Mouse (Mus musculus) neural tube, embryonic 14.5 days (tissue): Measurements from ENCODE around the gene BC025446. TPM values are rescaled to one million over a fixed set of nuclear protein-coding genes. Genes with fewer than 3 reads are reported as not detected.

Experiments used
- ATAC-seq: fragments of 200-750 bp; cut with Nextera tagmentation; 2 replicates; pipeline ENCODE4 v1.8.0; 2017; ENCODE audit warnings: low read depth, mild to moderate bottlenecking, moderate TSS enrichment, moderate library complexity
- H3K27ac ChIP-seq: fragments of 300-500 bp; sonication (generic); 2 replicates; pipeline ENCODE4 v1.5.1; 2014; ENCODE audit warnings: low read depth, mild to moderate bottlenecking, control low read depth, low read length, moderate library complexity, mixed read lengths
- H3K27me3 ChIP-seq: fragments of 300-500 bp; sonication (generic); 2 replicates; pipeline ENCODE4 v1.6.1; 2014; ENCODE audit warnings: low read length; ENCODE audit not compliant: control insufficient read depth, insufficient read depth
- H3K36me3 ChIP-seq: fragments of 300-500 bp; sonication (generic); 2 replicates; pipeline ENCODE4 v1.6.1; 2014; ENCODE audit warnings: low read length, mixed read lengths; ENCODE audit not compliant: control insufficient read depth, insufficient read depth
- H3K4me1 ChIP-seq: fragments of 300-500 bp; sonication (generic); 2 replicates; pipeline ENCODE4 v1.6.1; 2014; ENCODE audit warnings: low read length; ENCODE audit not compliant: control insufficient read depth, insufficient read depth
- H3K4me2 ChIP-seq: fragments of 300-500 bp; sonication (generic); 2 replicates; pipeline ENCODE4 v1.6.1; 2014; ENCODE audit warnings: mild to moderate bottlenecking, low read depth, low read length, control low read depth
- H3K4me3 ChIP-seq: fragments of 300-500 bp; sonication (generic); 2 replicates; pipeline ENCODE4 v1.5.1; 2014; ENCODE audit warnings: low read depth, low read length, control low read depth, mixed read lengths
- H3K9ac ChIP-seq: fragments of 300-500 bp; sonication (generic); replicated peaks from 2 replicates; pipeline ENCODE4 v1.6.1; 2014; ENCODE audit warnings: low read depth, mild to moderate bottlenecking, control low read depth, low read length, mixed read lengths
- H3K9me3 ChIP-seq: fragments of 300-500 bp; sonication (generic); 2 replicates; pipeline ENCODE4 v1.6.1; 2016; ENCODE audit warnings: low read length; ENCODE audit not compliant: control insufficient read depth
- WGBS: fragments of 180-500 bp; shearing (Covaris S2); extraction: QIAGEN DNeasy Blood & Tissue Kit; methylation state at CpG from one replicate; pipeline ENCODE4 v1.1.7; 2014; 5-methylcytosine and 5-hydroxymethylcytosine counted together
- polyA plus RNA-seq: library from polyadenylated mRNA; unstranded; fragments of >200 nt; fragmentation: Nextera tagmentation; extraction: Ambion mirVana; gene quantifications from 2 replicates; pipeline ENCODE4 v1.2.1, GENCODE M21; 2014

BC025446 gene
- polyA plus RNA-seq, 1 experiment from 2014 or later, result not detected

- Histone ChIP-seq H3K27ac (no peak overlapping the region), H3K36me3 (no peaks in the 10 kb centered on the region), H3K4me2 (no peak overlapping the region), H3K9me3 (no peaks in the 10 kb centered on the region), H3K9ac (no peak overlapping the region), H3K27me3 (no peaks in the 10 kb centered on the region), H3K4me1 (no peaks in the 10 kb centered on the region), H3K4me3 (no peak overlapping the region)
- no peak for ATAC-seq
- WGBS, result 76% methylated on average over 3 of the region's 3 CpGs
These were observed 26.8 kb downstream of the BC025446 start for GRCm38 (mm10) chr15:75242756-75243640.

DNA sequence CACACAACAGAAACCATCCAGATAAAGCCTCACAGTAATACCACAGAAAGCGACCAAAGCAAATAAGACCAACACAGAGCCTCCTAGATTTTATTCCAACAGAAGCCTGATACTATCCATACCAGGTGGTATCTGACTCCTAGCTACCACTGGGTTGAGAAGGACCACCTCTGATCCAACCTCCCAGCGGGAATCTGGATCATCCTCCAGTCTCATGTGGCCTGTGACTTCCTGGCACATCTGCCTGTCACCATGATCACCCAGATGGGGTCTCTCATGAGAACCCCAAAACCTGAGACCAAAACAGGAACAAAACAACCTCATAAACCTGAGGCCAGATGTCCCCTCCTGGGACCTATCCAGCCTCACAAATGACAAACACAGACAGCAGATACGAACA lies 38.5 kb downstream of the BC025446 start:
- Histone ChIP-seq H3K9me3 (no peaks in the 10 kb centered on the region), H3K27ac (no peak overlapping the region), H3K4me1 (no peaks in the 10 kb centered on the region), H3K27me3 (no peaks in the 10 kb centered on the region), H3K36me3 (no peaks in the 10 kb centered on the region), H3K4me3 (no peak overlapping the region), H3K9ac (no peak overlapping the region), H3K4me2 (no peak overlapping the region)
- ATAC-seq, result no peak
- 87% methylated on average over 3 of the region's 3 CpGs for WGBS

DNA sequence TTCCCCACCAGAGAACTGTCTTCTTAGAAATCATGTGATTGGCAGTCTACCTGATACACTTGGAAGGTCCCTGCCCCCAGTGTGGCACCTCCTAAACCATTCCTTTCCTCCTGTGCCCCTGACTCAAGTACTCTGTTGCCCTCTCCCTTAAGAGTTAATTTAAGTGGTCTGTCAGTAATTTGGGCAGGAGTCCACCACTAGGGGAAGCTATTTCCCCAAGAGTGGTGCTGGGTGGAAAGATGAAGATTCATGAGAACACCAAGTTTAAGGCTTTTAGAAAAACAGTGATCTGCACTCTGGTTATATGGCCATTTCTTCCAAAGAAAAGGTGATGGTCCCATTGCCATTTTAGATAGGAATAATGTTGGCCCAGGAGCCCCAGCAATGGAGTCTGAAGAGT lies 49.7 kb downstream of the BC025446 start:
- no peaks in the 10 kb centered on the region for H3K4me1 ChIP-seq
- no peaks in the 10 kb centered on the region for H3K27me3 ChIP-seq
- no peaks in the 10 kb centered on the region for H3K9me3 ChIP-seq
- H3K27ac ChIP-seq, result no peak overlapping the region
- H3K4me3 ChIP-seq, result no peak overlapping the region
- no peaks in the 10 kb centered on the region for H3K36me3 ChIP-seq
- ATAC-seq, result no peak
- no peak overlapping the region for H3K4me2 ChIP-seq
- no peak overlapping the region for H3K9ac ChIP-seq

DNA sequence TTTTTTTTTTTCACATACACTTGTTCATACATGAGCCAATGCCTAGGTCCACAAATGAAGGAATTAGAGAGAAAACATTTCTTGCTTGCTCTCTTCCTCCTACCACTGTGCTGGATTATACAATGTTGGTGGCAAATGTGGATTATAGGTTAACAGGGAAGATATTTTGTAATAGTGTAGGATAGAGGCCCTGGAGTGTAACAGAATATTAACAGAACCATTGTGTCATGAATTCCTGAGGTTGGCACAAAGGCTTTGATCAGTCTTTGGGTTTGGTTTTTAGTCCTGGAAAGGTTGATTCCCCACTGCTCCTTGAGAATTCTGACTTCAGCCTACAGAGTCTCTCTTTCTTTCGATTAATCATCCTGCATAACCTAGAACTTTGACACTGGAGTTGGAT lies 50.5 kb downstream of the BC025446 start:
- Histone ChIP-seq H3K9me3 (no peaks in the 10 kb centered on the region), H3K4me2 (no peak overlapping the region), H3K36me3 (no peaks in the 10 kb centered on the region), H3K27ac (no peak overlapping the region), H3K4me1 (no peaks in the 10 kb centered on the region), H3K4me3 (no peak overlapping the region), H3K27me3 (no peaks in the 10 kb centered on the region), H3K9ac (no peak overlapping the region)
- ATAC-seq, result no peak
- 68% methylated on average over 1 of the region's 1 CpGs for WGBS

DNA sequence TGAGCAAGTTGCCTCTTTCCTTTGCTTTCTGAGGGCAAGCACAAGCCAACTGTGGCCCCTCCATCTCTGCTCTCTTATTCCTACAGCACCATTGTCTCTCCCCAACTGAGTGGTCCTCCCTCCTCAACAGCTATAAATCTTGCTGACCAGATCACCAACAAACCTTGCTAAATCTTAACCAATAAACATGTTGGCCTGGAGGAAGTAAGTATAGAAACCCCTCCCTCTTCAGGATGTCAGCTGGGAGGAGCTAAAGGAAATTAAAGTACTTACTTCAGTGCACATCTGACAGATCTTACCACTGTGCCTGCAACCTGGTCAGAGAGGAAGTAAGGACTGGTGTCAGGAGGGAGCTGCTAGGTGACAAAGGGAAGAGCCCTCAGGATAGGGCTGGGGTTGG lies 51.9 kb downstream of the BC025446 start, which contains the start of gene Ly6f:
Ly6f (plus strand) TSS at position 301 of the 400 bp plus-strand sequence.
- H3K27ac ChIP-seq, result no peak within 1 kb of the TSS
- no peak within 1 kb of the TSS for H3K4me3 ChIP-seq
- no peaks in the 10 kb centered on the region for H3K27me3 ChIP-seq
- no peak within 1 kb of the TSS for H3K4me2 ChIP-seq
- no peaks in the 10 kb centered on the region for H3K4me1 ChIP-seq
- ATAC-seq, result no peak
- H3K9me3 ChIP-seq, result no peaks in the 10 kb centered on the region
- no peaks in the 10 kb centered on the region for H3K36me3 ChIP-seq
- H3K9ac ChIP-seq, result no peak within 1 kb of the TSS

DNA sequence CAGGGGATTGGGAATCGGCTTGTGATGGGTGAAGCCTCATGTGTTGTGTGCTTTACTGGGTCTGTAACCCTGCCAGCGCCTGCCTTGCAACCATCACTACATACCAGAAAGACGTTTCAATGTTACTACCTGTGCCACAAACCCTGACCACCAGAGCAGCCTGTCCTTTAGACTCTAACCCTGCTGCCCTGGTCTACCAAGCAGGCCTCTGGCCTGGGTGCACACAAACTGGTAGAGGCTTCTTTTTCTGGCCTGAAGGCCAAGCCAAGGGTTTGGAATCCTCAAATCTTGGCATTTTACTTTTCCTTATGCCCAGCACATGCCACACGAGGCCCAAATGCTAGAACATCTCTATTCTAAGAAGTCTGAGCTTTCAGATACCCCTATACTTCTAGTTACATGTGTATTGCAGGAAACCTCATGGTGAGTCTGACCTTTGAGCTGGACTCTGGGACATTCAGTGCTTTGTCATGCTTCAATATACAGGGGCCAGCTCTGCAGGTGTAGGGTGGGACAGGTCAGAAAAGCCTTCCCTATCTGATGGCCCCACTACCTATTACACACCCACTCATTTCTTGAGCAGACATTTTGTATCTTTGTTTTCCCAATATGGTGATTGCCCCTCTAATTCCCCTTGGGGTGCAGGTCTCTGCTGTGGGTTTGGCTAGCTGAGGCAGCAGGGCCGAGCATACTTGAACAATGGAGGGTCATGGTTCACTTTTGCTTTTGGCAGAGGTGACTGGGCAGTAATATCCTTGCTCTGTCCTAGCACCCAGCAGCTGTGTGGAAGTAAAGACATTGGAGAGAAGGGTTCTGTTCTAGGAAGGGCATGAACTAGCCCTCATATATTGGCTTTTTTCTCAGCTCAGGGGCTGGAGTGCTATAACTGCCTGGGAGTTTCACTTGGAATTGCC lies 53.0 kb downstream of the BC025446 start:
- Histone ChIP-seq H3K27me3 (no peaks in the 10 kb centered on the region), H3K4me3 (no peak overlapping the region), H3K36me3 (no peaks in the 10 kb centered on the region), H3K9me3 (no peaks in the 10 kb centered on the region), H3K27ac (no peak overlapping the region), H3K4me1 (no peaks in the 10 kb centered on the region), H3K9ac (no peak overlapping the region), H3K4me2 (no peak overlapping the region)
- 78% methylated on average over 5 of the region's 5 CpGs for WGBS
- no peak for ATAC-seq

DNA sequence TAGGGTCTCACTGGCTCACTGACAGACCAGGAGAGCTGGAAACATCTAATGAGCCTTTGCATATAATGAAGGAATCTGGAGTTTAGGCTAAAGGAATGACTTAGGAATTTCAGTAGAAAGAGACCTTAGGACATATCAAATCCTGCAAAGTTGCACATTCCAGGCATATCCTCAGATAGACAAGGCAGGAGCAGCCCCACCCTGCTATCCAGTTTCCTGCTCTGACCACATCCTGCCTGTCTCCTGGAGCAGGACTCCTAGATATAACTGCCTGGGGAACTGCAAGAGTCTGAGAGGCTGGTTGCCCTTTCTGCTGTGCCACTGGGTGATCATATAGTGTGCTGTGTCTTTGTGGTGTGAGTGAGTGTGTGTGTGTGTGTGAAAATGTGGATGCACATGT lies 54.0 kb downstream of the BC025446 start:
- no peaks in the 10 kb centered on the region for H3K9me3 ChIP-seq
- H3K27ac ChIP-seq, result no peak overlapping the region
- H3K4me2 ChIP-seq, result no peak overlapping the region
- H3K36me3 ChIP-seq, result no peaks in the 10 kb centered on the region
- H3K4me1 ChIP-seq, result no peaks in the 10 kb centered on the region
- H3K27me3 ChIP-seq, result no peaks in the 10 kb centered on the region
- no peak overlapping the region for H3K4me3 ChIP-seq
- no peak for ATAC-seq
- H3K9ac ChIP-seq, result no peak overlapping the region

GRCm38 (mm10) chr15:75270691-75271362 lies 54.7 kb downstream of the BC025446 start:
- Histone ChIP-seq H3K4me3 (no peak overlapping the region), H3K27me3 (no peaks in the 10 kb centered on the region), H3K4me1 (no peaks in the 10 kb centered on the region), H3K9ac (no peak overlapping the region), H3K36me3 (no peaks in the 10 kb centered on the region), H3K27ac (no peak overlapping the region), H3K9me3 (no peaks in the 10 kb centered on the region), H3K4me2 (no peak overlapping the region)
- WGBS, result 82% methylated on average over 3 of the region's 3 CpGs
- ATAC-seq, result no peak
